Mouse (Mus musculus): Measurements from ENCODE around the gene Mecp2. TPM values are rescaled to one million over a fixed set of nuclear protein-coding genes. Genes with fewer than 3 reads are reported as not detected.

The Mecp2 gene
- total and polyA plus RNA-seq, 3 experiments, result 4.7 to 34.8 (median 31.3) TPM

GRCm38 (mm10) chrX:74014597-74014996 lies 120.6 kb downstream of the Mecp2 start:
- no peak for DNase-seq

- no peak for DNase-seq
These were observed 127.1 kb downstream of the Mecp2 start for GRCm38 (mm10) chrX:74008063-74008462.

- DNase-seq, result no peak
These were observed 128.8 kb downstream of the Mecp2 start for GRCm38 (mm10) chrX:74006401-74006800.

DNA sequence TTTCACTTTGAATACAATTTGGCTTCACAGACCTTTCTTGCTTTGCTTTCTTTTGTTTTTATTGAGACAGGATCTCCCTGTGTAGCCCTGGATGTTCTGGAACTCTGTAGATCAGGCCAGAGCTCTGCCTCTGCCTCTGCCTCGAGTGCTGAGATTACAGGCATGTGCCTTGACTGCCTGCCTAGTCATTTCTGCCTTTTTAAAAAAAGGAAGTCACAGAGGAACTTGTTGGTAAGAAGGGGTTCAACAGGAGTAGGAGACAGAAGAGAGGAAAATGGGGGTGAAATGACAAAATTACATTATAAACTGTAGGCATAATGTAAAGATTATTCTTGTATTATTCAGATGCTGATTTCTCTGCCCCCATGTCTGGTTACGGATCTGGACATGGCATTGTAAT lies 131.5 kb downstream of the Mecp2 start:
- no peak for DNase-seq

GRCm38 (mm10) chrX:74001024-74001423 lies 134.1 kb downstream of the Mecp2 start:
- no peak for DNase-seq

GRCm38 (mm10) chrX:73998911-73999869 lies 136.0 kb downstream of the Mecp2 start:
- DNase-seq, result peak; percentile 68

DNA sequence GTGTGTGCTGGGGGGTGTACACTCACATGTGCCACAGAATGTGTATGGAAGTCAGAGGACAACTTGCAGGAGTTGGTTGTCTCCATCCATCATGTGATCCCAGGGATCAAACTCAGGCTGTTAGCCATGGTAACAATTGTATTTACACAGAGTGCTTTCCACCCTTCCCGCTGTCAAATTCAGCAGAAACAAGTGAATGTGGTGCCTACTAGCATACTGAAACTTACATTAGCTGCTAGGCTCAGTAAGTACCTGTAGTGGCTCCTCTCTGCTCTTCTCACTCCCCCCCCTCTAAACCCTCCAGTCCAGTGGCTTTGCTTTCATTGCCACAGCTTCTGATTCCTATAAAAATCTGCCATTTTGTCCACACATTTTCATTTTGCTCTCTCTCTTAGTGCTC lies 157.4 kb downstream of the Mecp2 start:
- DNase-seq, result no peak

Small RNAs within 50 kb of the gene (microRNA-seq; reads per million reads assigned to microRNA genes)
- gene Mir5132 (12.1 to 16.1 reads per million in 2 experiments), gene Mir718 (0 reads per million in 2 experiments)

Other genes starting within 250 kb of the Mecp2 start
- gene Avpr2, start 243.3 kb downstream of the Mecp2 start, total RNA-seq (2021), result not detected
- gene Avpr2, start 243.3 kb downstream of the Mecp2 start, polyA plus RNA-seq (2012; rRNA removed), result not detected in 2 replicates
- gene L1cam, start 239.3 kb downstream of the Mecp2 start, total RNA-seq (2021), result 1 to 10 TPM; 8.6 to 9.7 TPM
- gene L1cam, start 239.3 kb downstream of the Mecp2 start, polyA plus RNA-seq (2012; rRNA removed), result 2.6 and 4.4 TPM in 2 replicates
- gene Arhgap4, start 213.5 kb downstream of the Mecp2 start, total RNA-seq (2021), result 1 to 10 TPM; 3.2 to 4.0 TPM
- gene Arhgap4, start 213.5 kb downstream of the Mecp2 start, polyA plus RNA-seq (2012; rRNA removed), result 9.9 and 11.1 TPM in 2 replicates
- gene Naa10, start 213.4 kb downstream of the Mecp2 start, total RNA-seq (2021), result 10 to 100 TPM; 69.6 to 93.8 TPM
- 53.6 and 56.1 TPM in 2 replicates for gene Naa10, start 213.4 kb downstream of the Mecp2 start, polyA plus RNA-seq (2012; rRNA removed)
- gene Renbp, start 204.5 kb downstream of the Mecp2 start, total RNA-seq (2021), result 10 to 100 TPM; 20.2 to 29.6 TPM
- 3.1 and 4.3 TPM in 2 replicates for gene Renbp, start 204.5 kb downstream of the Mecp2 start, polyA plus RNA-seq (2012; rRNA removed)
- 10 to 100 TPM; 44.2 to 66.4 TPM for gene Hcfc1, start 169.0 kb downstream of the Mecp2 start, total RNA-seq (2021)
- gene Hcfc1, start 169.0 kb downstream of the Mecp2 start, polyA plus RNA-seq (2012; rRNA removed), result 73.8 and 113 TPM in 2 replicates
- gene Irak1, start 111.4 kb downstream of the Mecp2 start, total RNA-seq (2021), result 100 to 1,000 TPM; 113 to 130 TPM
- 586 and 733 TPM in 2 replicates for gene Irak1, start 111.4 kb downstream of the Mecp2 start, polyA plus RNA-seq (2012; rRNA removed)
- not detected for gene Opn1mw, start 7.9 kb downstream of the Mecp2 start, total RNA-seq (2021)
- not detected in 2 replicates for gene Opn1mw, start 7.9 kb downstream of the Mecp2 start, polyA plus RNA-seq (2012; rRNA removed)
- gene Tex28, start 32.5 kb upstream of the Mecp2 start, total RNA-seq (2021), result not detected
- gene Tex28, start 32.5 kb upstream of the Mecp2 start, polyA plus RNA-seq (2012; rRNA removed), result not detected in 2 replicates
- not detected for gene Tktl1, start 41.9 kb upstream of the Mecp2 start, total RNA-seq (2021)
- gene Tktl1, start 41.9 kb upstream of the Mecp2 start, polyA plus RNA-seq (2012; rRNA removed), result not detected in 2 replicates
- 100 to 1,000 TPM; 120 to 195 TPM for gene Flna, start 114.5 kb upstream of the Mecp2 start, total RNA-seq (2021)
- gene Flna, start 114.5 kb upstream of the Mecp2 start, polyA plus RNA-seq (2012; rRNA removed), result 134 and 139 TPM in 2 replicates
- gene Emd, start 119.3 kb upstream of the Mecp2 start, total RNA-seq (2021), result 100 to 1,000 TPM in 1 of 2 experiments, 10 to 100 TPM in 1; 53.9 to 170 TPM
- 68.7 and 74.1 TPM in 2 replicates for gene Emd, start 119.3 kb upstream of the Mecp2 start, polyA plus RNA-seq (2012; rRNA removed)
- gene Rpl10, start 135.4 kb upstream of the Mecp2 start, total RNA-seq (2021), result 100 to 1,000 TPM; 220 to 443 TPM
- 692 and 707 TPM in 2 replicates for gene Rpl10, start 135.4 kb upstream of the Mecp2 start, polyA plus RNA-seq (2012; rRNA removed)
- gene Taz, start 146.5 kb upstream of the Mecp2 start, total RNA-seq (2021), result 10 to 100 TPM; 56.6 to 74.2 TPM
- 126 and 136 TPM in 2 replicates for gene Taz, start 146.5 kb upstream of the Mecp2 start, polyA plus RNA-seq (2012; rRNA removed)
- 10 to 100 TPM; 13.1 to 13.5 TPM for gene Dnase1l1, start 147.0 kb upstream of the Mecp2 start, total RNA-seq (2021)
- 7.5 and 9.5 TPM in 2 replicates for gene Dnase1l1, start 147.0 kb upstream of the Mecp2 start, polyA plus RNA-seq (2012; rRNA removed)
- 100 to 1,000 TPM; 262 to 281 TPM for gene Atp6ap1, start 161.7 kb upstream of the Mecp2 start, total RNA-seq (2021)
- gene Atp6ap1, start 161.7 kb upstream of the Mecp2 start, polyA plus RNA-seq (2012; rRNA removed), result 358 and 481 TPM in 2 replicates
- 100 to 1,000 TPM; 252 TPM for gene Gdi1, start 169.6 kb upstream of the Mecp2 start, total RNA-seq (2021)
- 160 and 195 TPM in 2 replicates for gene Gdi1, start 169.6 kb upstream of the Mecp2 start, polyA plus RNA-seq (2012; rRNA removed)
- 10 to 100 TPM; 61.5 to 87.6 TPM for gene Fam50a, start 177.7 kb upstream of the Mecp2 start, total RNA-seq (2021)
- 23.8 and 28.3 TPM in 2 replicates for gene Fam50a, start 177.7 kb upstream of the Mecp2 start, polyA plus RNA-seq (2012; rRNA removed)
- gene Plxna3, start 193.7 kb upstream of the Mecp2 start, total RNA-seq (2021), result 10 to 100 TPM in 1 of 2 experiments, 1 to 10 TPM in 1; 7.2 to 12.0 TPM
- 13.5 and 19.9 TPM in 2 replicates for gene Plxna3, start 193.7 kb upstream of the Mecp2 start, polyA plus RNA-seq (2012; rRNA removed)
- gene Lage3, start 218.3 kb upstream of the Mecp2 start, total RNA-seq (2021), result 10 to 100 TPM; 47.4 to 56.2 TPM
- 31.4 and 44.2 TPM in 2 replicates for gene Lage3, start 218.3 kb upstream of the Mecp2 start, polyA plus RNA-seq (2012; rRNA removed)
- 10 to 100 TPM; 64.3 to 67.5 TPM for gene Ubl4a, start 237.9 kb upstream of the Mecp2 start, total RNA-seq (2021)
- 31.3 and 37.0 TPM in 2 replicates for gene Ubl4a, start 237.9 kb upstream of the Mecp2 start, polyA plus RNA-seq (2012; rRNA removed)
- 10 to 100 TPM; 16.9 to 27.8 TPM for gene Slc10a3, start 238.0 kb upstream of the Mecp2 start, total RNA-seq (2021)
- gene Slc10a3, start 238.0 kb upstream of the Mecp2 start, polyA plus RNA-seq (2012; rRNA removed), result 23.1 and 27.3 TPM in 2 replicates

Measured in adrenal gland, adult 2 months (tissue).